Mouse (Mus musculus) left cerebral cortex, adult 9 months (tissue): Measurements from ENCODE around the gene Tmem214.

Experiments
- DNase-seq, 2 experiments: peaks; one replicate each; pipeline ENCODE4 v3.0.0; 2022; ENCODE audit warnings: low spot score in 2 of 2

The Tmem214 gene

DNA sequence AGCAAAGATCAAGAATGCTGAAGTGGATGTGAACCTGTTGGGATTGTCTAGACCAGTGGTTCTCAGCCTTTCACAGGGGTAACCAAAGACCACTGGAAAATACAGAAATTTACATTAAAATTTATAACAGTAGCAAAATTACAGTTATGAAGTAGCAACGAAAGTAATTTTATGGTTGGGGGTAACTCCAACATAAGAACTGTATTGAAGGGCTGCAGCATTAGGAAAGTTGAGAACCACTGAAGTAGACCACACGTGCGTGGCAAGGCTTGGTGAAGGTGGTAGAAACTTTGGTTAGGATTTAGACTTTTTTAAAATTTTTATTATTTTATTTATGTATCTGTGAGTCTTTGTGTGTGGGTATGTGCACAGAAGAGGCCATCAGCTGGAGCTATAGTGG lies at the start of gene Tmem214:
Tmem214 (plus strand) TSS at position 301 of the 400 bp plus-strand sequence.
- no peak for DNase-seq

DNA sequence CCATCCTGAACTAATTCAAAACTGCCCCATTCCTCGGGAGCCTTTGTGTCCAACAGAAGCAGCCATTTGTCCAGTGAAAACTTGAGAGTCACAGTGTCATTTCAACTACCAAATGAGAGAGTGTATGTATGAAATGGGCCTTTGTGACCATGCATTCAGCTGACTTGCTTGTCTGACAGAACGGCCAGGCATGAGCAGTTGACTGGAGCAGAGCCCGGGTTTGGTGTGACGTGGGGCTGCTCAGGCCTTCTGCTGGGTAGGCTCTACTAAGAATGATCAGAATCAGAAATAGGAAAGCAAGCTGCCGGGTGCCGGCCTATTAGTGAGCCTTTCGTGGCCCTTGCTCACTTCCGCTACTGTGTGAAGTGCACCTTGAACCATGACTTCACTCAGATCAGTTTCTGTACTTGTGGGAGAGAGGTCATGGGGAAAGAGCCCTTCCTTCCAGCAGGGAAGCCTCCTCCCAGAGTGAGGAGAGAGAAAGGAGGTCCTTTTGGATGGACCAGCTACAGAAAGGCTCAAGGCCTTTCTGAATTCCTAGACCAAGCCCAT lies 49.0 kb upstream of the Tmem214 start:
- peak in 1 of 2 experiments; percentile 37 for DNase-seq

DNA sequence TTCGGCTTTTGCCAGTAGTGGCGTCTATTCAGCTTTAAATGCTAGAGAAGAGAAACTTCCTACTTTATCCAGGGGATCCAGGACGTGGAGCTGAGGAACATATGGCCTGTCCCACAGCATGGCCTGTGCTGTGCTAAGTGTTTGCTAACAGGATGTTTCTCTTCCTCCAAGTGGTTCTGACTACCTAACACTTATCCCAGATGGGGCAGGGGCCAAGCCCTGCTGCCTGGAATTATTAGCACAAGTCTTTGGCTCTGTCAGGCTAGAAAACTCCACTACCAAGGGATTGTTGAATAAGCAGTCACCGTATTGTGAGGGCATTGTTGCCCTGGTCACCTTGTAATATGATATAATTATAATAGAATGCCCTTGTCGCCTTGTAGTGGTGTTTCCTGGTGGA lies 45.1 kb upstream of the Tmem214 start:
- no peak for DNase-seq

DNA sequence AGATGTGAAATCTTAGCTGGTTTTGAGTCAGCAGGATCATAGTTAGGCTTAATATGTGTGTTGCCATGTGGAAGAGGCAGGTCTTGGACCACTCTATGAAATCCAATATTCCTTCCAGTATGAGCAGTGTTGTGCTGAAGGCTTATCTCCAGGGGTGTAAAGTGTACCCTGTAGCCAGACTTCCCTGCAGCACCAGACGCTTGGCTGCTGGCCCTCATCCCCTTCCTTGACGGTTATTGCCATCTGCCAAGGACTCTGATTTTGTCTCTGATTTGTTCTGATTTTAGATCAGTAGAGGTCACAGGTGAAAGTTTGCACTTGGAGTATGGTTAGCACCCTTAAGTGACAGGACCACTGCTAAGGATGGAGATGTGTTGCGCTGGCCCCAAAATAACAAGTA lies 44.7 kb upstream of the Tmem214 start:
- no peak for DNase-seq

DNA sequence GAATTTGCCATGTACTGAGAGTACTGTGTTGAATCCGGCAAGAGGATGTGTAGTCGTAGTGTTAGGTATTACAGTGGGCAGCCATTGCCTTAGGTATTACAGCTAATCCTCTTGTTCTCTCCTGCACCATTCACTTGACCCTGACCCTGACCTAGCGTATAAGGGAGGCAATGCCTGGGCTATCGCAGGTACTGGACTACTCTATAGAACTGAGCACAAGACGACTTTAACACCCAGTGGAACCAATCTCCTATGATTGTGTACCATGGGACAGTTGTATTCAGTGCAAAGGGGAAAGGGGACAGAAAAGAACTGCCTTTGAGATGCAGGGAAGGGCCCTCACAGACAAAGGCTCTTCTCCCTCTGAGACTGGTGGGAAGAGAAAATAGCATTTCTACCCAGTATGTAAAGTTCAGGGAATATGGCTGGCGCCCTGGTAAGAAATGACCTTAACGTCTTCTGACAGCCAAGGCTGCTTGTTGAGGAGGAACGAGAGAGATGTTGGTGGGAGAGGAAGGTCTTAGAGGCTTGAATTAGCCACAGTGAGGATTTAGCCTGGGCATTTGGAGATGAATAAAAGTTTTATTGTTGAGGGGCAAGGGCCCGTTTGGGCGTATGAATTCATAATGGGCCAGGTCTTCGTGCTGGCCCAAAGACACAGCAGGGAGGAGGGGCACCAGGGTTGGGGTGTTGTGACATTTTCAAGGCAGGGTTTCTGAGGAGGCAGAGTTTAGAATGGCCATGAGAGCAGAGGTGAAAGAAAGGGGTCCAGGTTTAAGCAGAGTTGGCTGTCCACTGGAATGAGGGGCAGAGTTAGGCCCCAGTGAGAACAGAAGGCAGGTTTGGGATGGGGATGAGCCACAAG lies 43.5 kb upstream of the Tmem214 start:
- DNase-seq = no peak

DNA sequence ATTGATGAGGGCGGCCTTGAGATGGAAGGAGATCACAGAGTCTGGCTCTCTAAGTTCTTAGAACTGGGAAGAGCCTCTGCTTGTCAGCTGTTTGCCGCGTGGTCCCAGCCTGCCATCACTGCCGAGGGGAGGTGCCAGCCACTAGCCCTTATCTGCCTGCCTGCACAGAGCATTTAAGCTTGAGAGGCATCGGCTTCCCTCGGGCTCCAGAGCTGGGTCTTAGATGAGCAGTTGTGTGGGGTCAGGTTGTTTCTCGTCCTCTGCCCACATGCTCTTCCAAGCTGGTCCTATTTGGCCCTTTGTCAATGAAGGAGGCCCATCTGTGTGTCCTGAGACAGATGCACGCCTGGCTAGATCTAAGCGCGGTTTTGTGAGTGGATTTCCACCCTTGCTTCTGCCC lies 42.6 kb upstream of the Tmem214 start:
- no peak for DNase-seq

DNA sequence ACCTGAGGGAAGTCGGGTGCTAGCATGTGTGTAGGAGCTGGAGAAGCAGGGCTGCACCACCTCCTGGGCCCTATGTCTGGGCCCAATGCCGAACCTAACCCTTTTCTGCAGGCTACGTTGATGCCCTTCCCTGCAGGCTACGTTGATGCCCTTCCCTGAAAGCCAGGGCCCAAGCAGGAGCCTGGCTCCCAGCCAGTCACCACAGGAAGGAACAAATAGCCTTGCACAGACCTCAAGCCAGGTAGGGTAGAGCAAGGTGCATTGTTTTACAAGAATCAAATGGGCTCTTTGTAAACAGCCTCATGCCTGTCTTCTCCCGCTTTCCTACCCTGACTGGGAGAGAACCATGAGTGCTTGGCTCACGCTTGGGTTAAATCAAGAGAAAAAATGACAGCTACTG lies 42.0 kb upstream of the Tmem214 start:
- DNase-seq = no peak

DNA sequence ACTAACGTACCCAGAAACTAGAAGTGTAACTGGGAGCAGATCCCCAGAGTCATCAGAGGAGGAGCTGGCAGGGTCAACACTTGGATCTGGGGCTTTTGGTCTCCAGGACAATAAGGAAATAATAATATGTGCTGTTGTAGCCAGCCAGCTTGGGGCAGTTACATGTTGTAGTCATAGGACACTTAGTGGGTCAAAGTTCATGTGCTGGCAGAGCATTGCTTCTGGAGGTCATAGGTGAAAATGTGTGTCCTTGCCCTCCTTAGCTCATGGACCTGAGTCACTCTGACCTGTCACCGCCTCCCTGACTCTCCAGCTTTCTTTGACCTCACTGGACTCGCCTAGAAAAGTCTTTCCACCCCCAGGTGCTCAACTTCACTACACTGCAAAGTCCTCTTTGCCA lies 34.4 kb upstream of the Tmem214 start:
- no peak for DNase-seq

DNA sequence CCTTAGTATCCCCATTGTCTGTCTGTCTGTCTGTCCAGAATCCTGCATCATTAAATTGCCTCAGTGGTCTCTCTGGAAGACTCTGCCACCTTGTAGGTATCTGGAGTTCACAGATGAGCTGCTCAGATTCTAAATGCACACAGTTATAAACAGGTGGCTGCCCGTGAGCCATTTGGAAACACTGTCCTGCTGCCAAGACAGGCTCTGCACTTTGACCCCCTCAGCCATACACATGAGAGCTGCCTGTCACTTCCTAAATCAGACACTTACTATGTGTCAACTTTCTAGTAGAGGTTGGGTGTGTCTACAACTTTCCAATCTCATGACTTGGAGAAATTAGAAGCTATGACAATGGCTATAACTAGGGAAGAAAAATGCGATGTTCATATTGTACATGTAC lies 28.1 kb upstream of the Tmem214 start:
- DNase-seq = no peak

DNA sequence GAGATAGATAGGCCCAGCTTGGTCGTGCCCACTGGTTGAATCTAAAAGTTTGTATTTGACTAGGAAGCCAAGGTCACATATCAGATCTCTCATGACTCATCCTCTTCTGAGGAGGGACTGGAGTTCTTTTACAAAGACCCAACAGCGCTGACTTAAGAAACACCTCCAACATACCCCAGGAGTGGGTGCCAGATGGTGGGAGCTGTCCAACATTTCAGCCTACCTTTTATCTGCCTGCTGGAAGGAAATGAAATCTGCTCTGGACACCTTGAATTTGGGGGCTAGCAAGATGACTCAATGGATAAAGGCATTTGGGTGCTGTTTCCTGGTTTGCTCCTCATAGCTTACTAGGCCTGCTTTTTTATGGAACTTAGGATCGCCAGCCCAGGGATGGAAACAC lies 25.9 kb upstream of the Tmem214 start:
- DNase-seq = no peak

DNA sequence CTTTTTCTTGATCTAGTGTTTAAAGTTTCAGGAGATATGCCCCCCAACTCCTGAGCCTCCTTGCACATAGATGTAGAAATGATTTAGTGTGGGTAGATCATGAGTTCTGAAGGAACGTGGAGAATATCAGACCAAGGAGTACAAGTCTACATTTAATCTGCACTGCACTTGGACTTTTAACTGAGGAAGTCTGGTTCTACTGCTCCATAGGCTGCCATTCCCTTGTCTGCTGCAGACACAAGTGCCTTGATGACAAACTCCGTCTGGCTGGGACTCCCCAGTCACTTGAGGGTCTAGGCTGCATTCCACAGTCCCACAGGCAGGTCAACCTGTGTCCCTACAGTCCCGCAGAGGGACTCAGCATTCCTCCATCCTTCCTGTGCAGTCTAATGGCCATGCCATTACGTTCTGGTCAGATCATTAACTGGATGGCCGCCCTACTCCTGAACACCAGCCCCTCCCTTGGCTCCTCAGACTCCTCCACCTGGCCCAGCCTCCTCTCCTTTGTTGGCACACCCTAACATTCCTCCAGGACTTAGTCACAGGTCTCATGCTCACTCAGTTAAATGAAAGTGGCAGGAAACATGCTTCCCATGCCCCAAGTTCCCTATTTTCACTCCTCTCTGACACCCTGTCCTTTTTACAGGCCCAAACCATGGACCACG lies 17.8 kb upstream of the Tmem214 start:
- DNase-seq = no peak

DNA sequence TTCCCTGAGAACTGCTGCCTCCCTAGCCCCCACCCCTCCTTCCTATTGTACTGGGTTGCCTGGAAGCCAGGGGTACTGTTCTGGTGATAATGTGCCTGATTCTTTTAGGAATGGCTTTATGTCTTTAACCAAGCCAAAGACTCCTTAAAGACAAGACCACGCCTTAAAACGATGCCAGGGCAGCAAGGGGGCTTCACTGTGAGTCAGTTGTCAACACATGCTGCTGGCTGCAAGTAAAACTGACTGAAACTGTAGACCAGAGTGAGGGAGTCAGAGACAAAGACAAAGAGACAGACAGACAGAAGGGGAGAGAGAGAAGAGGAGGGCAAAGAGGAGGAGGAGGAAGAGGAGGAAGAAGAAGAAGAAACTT lies 17.3 kb upstream of the Tmem214 start:
- no peak for DNase-seq

DNA sequence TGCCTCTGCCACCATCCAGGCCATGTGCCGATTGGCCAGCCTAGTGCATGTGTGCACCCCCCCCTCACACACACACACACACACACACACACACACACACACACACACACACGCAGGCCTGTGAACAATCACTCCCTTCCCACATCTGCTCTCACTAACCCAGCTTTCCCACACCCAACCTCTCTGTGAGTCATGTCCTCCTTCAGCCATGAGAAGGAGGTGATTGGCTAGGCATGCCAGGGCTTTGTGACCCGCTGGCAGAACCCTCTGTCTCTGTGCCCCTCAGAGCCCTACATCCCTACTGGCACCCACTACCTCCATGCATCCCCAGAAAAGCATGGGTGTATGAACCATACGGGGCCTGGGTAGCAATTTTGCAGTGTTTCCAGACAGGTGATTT lies 14.3 kb upstream of the Tmem214 start:
- no peak for DNase-seq

DNA sequence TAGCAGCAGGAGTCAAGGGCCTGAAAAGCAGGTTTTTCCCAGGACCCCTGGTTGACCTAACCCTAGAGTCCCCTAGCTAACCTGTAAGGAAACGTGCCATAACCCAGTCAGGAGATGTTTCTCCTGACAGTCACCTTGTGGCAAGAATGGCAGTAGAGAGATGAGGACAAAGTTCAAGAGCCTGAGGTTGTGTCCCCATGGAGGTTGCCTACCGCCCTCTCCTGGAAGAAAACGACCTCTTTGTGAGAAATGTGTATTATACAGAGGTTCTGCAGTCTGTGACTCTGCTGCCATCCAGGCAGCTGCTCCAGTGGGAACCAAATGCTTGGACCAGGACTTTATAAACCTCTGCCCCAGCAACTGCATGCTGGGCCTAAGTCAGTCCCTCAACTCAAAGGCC lies 12.1 kb upstream of the Tmem214 start:
- no peak for DNase-seq

DNA sequence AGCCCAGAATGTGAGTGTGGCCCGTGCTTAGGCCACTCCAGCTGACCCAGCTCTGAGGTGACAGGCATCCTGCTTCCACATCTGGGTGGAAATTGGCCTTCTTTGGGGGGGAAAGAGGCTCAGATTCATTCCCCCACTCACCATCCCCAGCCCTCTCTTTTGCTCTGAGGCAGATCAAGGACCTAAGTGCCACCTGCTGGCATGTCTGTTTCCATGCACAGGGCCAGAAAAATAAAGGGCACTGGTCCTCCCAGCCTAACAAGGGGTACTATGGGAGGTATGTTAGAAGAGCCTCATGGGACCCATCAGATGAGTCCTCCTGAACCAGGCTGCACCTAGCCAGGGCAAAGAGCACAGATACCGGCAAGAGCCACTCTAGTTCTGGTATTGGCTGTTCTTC lies 11.7 kb upstream of the Tmem214 start:
- DNase-seq = no peak

DNA sequence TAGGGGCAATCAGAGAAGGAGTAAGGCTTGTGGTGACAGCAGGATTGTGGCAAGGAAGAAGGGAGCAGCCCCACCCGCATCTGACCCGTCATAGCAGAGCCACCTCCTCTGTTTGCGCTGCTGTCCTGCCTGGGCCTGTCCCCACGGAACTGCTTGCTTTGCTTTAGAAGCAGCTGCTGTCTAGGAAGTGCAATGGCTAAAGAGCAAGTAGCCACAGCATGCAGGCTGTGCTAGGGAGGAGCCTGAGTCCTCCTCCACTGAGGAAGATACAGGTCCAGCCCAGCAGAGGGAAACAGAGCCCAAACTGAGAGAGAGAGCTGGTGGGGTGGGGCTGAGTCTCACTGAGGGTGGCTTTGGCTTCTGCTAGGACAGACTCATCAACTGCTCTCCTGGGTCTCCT lies 4.0 kb upstream of the Tmem214 start:
- DNase-seq = no peak

DNA sequence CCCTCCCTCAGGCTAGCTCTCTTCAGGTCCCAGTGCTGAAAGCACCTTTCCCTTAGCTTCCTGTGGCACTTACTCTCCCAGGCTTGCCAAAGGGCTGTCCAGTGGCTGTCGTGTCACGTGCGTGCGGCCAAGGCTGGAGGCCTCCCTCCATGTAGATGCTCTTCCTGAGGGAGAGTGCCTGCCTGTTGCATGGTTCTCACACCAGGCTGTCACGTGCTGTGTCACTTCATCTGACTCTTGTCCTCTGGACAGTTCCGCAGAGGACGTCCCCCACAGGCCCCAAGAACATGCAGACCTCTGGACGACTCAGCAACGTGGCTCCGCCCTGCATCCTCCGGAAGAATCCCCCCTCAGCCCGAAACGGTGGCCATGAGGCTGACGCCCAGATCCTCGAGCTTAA lies 3.5 kb upstream of the Tmem214 start:
- no peak for DNase-seq

DNA sequence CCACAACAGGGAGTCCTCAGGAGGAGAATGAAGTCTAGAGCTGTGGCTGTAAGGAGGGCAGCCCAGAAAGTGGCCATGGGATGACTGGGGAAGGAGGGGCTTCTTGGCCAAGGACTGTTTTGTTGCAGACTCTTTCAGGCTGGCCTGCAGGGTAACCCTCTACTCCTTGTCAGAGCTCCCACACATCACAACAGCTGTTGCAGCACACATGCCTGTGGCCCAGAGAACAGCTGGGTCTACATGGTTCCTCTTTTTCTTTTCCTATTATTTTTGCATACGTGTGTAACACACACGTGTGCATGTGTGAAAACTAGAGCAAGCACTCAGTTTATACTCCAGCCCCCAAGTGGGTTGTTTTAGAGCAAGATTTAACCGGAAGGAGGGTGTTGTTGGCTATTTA lies 941 bp upstream of the Tmem214 start:
- no peak for DNase-seq

DNA sequence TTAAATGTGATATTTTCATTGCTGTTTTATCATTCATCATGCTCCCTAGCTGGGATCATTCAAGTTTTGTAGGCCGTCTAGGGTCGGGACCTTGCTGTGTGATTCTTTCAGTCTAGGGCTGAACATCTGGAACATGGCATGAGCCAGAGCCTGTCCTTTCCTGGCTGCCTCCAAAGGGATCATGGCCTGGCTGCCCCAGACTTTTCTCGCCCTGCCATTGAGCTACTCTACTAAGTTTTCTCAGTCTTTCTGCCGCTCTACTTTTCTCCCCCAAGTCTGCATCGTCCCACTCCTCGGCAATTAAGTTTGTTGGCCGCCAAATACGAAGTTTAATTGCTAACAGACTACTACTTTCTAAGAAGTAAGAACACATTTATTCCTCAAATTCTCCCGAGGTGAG lies 1.2 kb downstream of the Tmem214 start:
- DNase-seq = no peak

DNA sequence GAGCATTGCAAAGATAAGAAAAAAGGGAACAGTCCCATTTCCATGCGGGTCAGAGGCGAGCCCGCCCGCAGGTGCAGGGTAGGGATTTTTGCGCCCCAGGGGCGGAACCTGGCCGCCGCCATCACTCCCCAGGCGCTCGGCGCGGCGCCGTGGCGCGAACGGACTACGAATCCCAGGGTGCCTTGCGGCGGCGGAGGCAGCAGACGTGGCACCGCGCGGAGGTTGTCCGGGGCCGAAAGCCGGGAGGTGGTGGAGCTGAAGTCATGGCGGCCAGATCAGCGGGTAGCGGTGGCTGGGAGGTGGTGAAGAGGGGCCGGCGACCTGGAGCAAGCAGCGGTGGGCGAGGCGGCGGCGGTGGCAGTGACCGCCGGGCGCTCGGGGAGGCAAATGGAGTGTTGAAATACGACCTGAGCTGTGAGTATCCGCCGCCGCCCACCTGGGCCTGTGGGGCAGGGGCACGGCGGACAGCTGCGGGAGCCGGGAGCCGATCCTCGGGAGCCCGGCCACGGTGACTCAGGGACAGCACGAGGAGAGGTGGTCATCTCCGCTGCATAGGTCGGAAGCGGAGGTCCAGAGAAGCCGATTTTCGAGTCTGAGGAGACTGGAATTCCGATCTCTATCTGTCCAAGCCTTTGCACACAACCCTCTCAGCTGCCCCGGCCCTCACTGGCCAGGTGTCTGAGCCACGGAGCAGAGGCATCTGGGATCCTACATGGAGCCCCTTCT lies 1.8 kb downstream of the Tmem214 start:
- DNase-seq = peak; percentile 48 to 91

DNA sequence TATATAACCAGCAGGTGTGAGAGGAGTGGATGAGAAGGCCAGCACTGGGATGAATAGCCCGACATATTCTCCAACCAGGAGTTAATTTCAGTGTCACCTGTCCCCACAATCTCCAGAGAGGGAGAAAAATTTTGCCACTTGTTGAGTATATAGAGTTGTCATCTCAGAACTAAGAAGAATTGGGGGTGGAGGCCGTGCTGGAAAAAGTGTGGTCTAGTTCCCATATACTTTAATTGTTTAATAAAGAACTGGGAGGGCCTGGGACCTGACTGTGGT lies 2.3 kb downstream of the Tmem214 start:
- no peak for DNase-seq

DNA sequence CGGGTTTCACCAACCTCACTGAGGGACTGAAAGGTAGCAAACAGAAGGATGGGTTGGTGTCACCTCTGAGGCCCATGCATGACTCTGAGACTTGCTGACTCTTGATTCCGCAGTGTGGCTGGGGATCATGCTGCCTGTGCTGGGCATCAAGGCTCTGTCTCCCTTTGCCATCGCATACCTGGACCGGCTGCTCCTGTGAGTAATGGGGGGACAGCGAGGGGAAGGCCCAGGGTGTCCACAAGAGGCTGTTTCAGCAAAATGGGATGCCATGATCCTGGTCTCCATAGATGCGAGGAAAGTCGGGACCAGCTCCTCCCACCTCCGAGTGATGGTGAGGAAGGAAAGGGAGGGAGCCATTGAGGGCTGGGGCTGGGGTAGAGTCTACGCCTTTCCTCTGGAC lies 4.8 kb downstream of the Tmem214 start:
- DNase-seq = no peak

DNA sequence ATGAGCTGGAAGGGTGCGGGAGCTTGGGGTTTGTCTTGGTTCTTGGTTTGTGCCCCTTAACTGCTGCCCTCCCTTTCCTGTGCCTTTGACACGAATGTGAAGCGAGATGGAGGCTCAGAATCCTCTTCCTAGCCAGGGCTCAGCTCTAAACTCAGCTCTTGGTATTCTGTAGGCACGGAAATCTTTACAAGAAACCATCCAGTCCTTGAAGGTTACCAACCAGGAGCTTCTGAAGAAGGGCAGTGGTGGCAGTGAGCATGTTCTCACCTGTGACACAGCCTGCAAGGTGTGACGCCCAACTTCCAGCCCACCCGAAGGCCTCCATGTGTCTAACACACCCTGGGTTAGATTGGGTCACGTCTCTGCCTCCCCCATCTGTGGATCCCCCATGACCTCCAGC lies 6.6 kb downstream of the Tmem214 start:
- no peak for DNase-seq
